Mouse (Mus musculus) small intestine, adult 2 months (tissue): ENCODE results near the gene Heg1.

Experiments
- CTCF ChIP-seq: fragments of 200-500 bp; IDR thresholded peaks from 2 replicates; pipeline ENCODE4 v1.5.1; 2012; ENCODE audit warnings: low read depth, mild to moderate bottlenecking, control low read depth, inconsistent platforms, low read length, moderate library complexity, mixed read lengths; ENCODE audit not compliant: insufficient replicate concordance, insufficient read length; ENCODE audit errors: extremely low read depth
- POLR2A ChIP-seq: fragments of 200-500 bp; IDR thresholded peaks from 2 replicates; pipeline ENCODE4 v1.6.1; 2012; ENCODE audit warnings: low read depth, mild to moderate bottlenecking, control low read depth, inconsistent platforms, low read length, moderate library complexity

DNA sequence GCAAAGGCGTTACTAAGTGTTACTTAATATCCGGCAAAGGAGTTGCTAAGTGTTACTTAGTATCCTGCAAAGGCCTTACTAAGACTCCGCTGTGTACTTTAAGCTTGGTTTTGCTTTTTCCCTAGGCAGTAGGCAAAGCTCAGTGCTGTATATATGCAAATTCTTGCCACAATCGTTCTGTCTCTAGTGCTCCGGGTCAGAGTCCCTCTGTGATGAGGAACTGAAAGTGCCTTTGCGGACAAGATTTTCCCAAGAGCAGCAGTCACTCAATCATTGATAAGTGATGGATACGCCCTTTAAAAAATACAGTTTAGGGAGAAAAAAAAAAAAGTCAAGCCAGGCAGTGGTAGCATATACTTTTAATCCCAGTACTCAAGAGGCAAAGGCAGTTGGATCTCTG is 61.3 kb downstream of the Heg1 start:
- TF ChIP-seq POLR2A (no peak), CTCF (no peak)
